Mouse (Mus musculus) lung, embryonic 14.5 days (tissue): ENCODE measurements at regions not wholly inside any gene's neighbourhood (a gene's known extent, or its start where the extent isn't known, plus 50 kb on each side); places are given as distances from the start of the nearest gene placed in this dataset.

Experiments used
- ATAC-seq: fragments of 200-750 bp; cut with Nextera tagmentation; 2 replicates; pipeline ENCODE4 v1.8.0; 2017; ENCODE audit warnings: mild to moderate bottlenecking, moderate TSS enrichment, moderate library complexity; ENCODE audit not compliant: insufficient read depth
- DNase-seq: peaks from one replicate; pipeline ENCODE4 v3.0.0-alpha.2; 2015
- H3K27ac ChIP-seq: fragments of 300-500 bp; sonication (generic); 2 replicates; pipeline ENCODE4 v1.5.1; 2014; ENCODE audit warnings: low read depth, mild to moderate bottlenecking, moderate library complexity
- H3K27me3 ChIP-seq: fragments of 300-500 bp; sonication (generic); 2 replicates; pipeline ENCODE4 v1.6.1; 2014; ENCODE audit warnings: low read length, control low read depth; ENCODE audit not compliant: insufficient read depth
- H3K36me3 ChIP-seq: fragments of 300-500 bp; sonication (generic); 2 replicates; pipeline ENCODE4 v1.6.1; 2014; ENCODE audit warnings: control low read depth; ENCODE audit not compliant: insufficient read depth
- H3K4me1 ChIP-seq: fragments of 300-500 bp; sonication (generic); 2 replicates; pipeline ENCODE4 v1.6.1; 2014; ENCODE audit warnings: antibody characterized with exemption, control low read depth; ENCODE audit not compliant: insufficient read depth
- H3K4me2 ChIP-seq: fragments of 300-500 bp; sonication (generic); 2 replicates; pipeline ENCODE4 v1.6.1; 2014; ENCODE audit warnings: mild to moderate bottlenecking
- H3K4me3 ChIP-seq: fragments of 300-500 bp; sonication (generic); 2 replicates; pipeline ENCODE4 v1.5.1; 2014; ENCODE audit warnings: low read depth, low read length
- H3K9ac ChIP-seq: fragments of 300-500 bp; sonication (generic); 2 replicates; pipeline ENCODE4 v1.6.1; 2014
- H3K9me3 ChIP-seq: fragments of 300-500 bp; sonication (generic); 2 replicates; pipeline ENCODE4 v1.6.1; 2016; ENCODE audit warnings: low read depth, low read length, control low read depth
- CTCF ChIP-seq: IDR thresholded peaks from 2 replicates; pipeline ENCODE4 v1.5.1; 2016; ENCODE audit warnings: antibody characterized with exemption, low read depth
- WGBS: fragments of 180-500 bp; shearing (Covaris S2); extraction: QIAGEN DNeasy Blood & Tissue Kit; methylation state at CpG from one replicate; pipeline ENCODE4 v1.1.7; 2014; 5-methylcytosine and 5-hydroxymethylcytosine counted together

GRCm38 (mm10) chr7:37375044-37375443, 398.4 kb downstream of the Zfp536 start:
- Histone ChIP-seq H3K27me3 (no peaks in the 10 kb centered on the region), H3K27ac (no peak overlapping the region; the same call in 1 of the 2 replicates), H3K36me3 (no peaks in the 10 kb centered on the region), H3K4me3 (no peak overlapping the region), H3K4me2 (no peak overlapping the region), H3K4me1 (peaks cover 5% of the 10 kb centered on the region; the same call in 1 of the 2 replicates), H3K9me3 (no peaks in the 10 kb centered on the region), H3K9ac (no peak overlapping the region)
- no peak for TF ChIP-seq CTCF
- 60% methylated on average over 9 of the region's 9 CpGs for WGBS
- ATAC-seq, result no peak
- DNase-seq, result no peak

DNA sequence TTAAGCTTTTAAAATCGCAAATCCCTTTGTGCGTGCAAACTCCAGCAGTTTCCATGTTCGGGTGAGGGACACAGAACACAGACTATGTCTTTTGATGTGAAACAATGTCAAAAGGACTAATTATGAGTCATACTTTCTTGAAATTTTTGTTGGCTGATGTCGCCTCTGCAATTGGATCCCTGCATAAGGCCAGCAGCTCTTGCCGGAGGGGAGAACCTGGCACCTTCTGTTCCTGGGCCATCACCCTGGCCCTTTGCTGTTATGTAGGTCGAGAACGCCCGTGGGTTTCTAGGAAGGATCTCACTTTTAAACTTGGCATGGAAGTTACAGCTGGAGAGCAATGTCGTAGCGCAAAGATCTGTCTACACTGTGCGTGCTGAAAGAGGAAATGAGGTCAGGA, 397.9 kb downstream of the Zfp536 start:
- Histone ChIP-seq H3K4me3 (no peak overlapping the region), H3K27me3 (no peaks in the 10 kb centered on the region), H3K9me3 (no peaks in the 10 kb centered on the region), H3K4me2 (no peak overlapping the region), H3K9ac (no peak overlapping the region), H3K36me3 (no peaks in the 10 kb centered on the region), H3K4me1 (peaks cover 5% of the 10 kb centered on the region; the same call in 1 of the 2 replicates), H3K27ac (no peak overlapping the region)
- TF ChIP-seq CTCF, result no peak
- 38% methylated on average over 11 of the region's 11 CpGs for WGBS
- ATAC-seq, result no peak
- peak; percentile 37 for DNase-seq

GRCm38 (mm10) chr7:37376207-37376606, 397.2 kb downstream of the Zfp536 start:
- ATAC-seq (no peak), DNase-seq (no peak)

DNA sequence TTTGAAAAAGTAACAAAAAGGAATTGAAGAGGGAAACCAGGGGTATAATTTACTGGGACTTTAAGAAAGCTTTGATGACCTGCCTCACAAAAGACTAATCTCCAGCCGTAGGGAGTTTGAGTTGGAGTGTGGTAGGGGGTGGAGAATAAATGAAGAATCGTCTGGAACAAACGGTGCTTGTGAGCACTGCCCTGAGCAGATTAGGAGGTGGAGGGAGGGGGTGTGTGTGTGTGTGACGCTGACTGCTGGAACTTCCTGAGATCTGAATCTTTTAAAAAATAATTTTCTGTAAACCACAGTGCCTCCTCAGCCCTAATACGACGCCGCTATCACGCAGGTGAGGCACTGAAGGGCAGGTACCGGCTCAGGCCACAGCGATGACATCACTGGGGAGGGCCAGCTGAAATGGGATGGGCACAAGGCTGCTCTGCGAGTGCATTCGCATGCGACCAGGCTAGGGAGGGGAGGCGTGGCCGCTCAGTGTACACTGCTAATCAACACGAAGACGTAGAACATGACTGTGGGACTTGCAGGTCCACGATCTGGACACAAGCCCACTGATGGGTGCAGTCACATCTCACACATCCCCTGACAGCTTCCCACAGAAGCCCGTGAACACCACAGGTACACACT, 395.4 kb downstream of the Zfp536 start:
- H3K4me2 ChIP-seq, result peak overlapping the region; percentile 45
- H3K4me1 ChIP-seq, result peaks cover 5% of the 10 kb centered on the region; the same call in 1 of the 2 replicates
- no peaks in the 10 kb centered on the region for H3K27me3 ChIP-seq
- H3K9me3 ChIP-seq, result no peaks in the 10 kb centered on the region
- no peak for DNase-seq
- no peak for TF ChIP-seq CTCF
- ATAC-seq, result no peak
- no peak overlapping the region for H3K9ac ChIP-seq
- H3K36me3 ChIP-seq, result no peaks in the 10 kb centered on the region
- 26% methylated on average over 19 of the region's 19 CpGs for WGBS
- H3K4me3 ChIP-seq, result no peak overlapping the region
- H3K27ac ChIP-seq, result no peak overlapping the region

More at GRCm38 (mm10) chr7:37376207-37376606, 397.2 kb downstream of the Zfp536 start:
- no peak for TF ChIP-seq CTCF
- H3K36me3 ChIP-seq, result no peaks in the 10 kb centered on the region
- no peak overlapping the region for H3K4me2 ChIP-seq
- WGBS, result 27% methylated on average over 6 of the region's 6 CpGs
- H3K4me3 ChIP-seq, result no peak overlapping the region
- H3K27me3 ChIP-seq, result no peaks in the 10 kb centered on the region
- no peak overlapping the region for H3K9ac ChIP-seq
- H3K4me1 ChIP-seq, result peaks cover 5% of the 10 kb centered on the region; the same call in 1 of the 2 replicates
- no peaks in the 10 kb centered on the region for H3K9me3 ChIP-seq
- no peak overlapping the region for H3K27ac ChIP-seq

GRCm38 (mm10) chr7:37387871-37388270, 385.6 kb downstream of the Zfp536 start:
- no peak overlapping the region for H3K4me3 ChIP-seq
- no peaks in the 10 kb centered on the region for H3K36me3 ChIP-seq
- no peak for DNase-seq
- 82% methylated on average over 8 of the region's 8 CpGs for WGBS
- H3K9ac ChIP-seq, result no peak overlapping the region
- no peaks in the 10 kb centered on the region for H3K4me1 ChIP-seq
- H3K27me3 ChIP-seq, result no peaks in the 10 kb centered on the region
- no peak for TF ChIP-seq CTCF
- no peak overlapping the region for H3K27ac ChIP-seq
- no peak overlapping the region for H3K4me2 ChIP-seq
- ATAC-seq, result no peak
- no peaks in the 10 kb centered on the region for H3K9me3 ChIP-seq

DNA sequence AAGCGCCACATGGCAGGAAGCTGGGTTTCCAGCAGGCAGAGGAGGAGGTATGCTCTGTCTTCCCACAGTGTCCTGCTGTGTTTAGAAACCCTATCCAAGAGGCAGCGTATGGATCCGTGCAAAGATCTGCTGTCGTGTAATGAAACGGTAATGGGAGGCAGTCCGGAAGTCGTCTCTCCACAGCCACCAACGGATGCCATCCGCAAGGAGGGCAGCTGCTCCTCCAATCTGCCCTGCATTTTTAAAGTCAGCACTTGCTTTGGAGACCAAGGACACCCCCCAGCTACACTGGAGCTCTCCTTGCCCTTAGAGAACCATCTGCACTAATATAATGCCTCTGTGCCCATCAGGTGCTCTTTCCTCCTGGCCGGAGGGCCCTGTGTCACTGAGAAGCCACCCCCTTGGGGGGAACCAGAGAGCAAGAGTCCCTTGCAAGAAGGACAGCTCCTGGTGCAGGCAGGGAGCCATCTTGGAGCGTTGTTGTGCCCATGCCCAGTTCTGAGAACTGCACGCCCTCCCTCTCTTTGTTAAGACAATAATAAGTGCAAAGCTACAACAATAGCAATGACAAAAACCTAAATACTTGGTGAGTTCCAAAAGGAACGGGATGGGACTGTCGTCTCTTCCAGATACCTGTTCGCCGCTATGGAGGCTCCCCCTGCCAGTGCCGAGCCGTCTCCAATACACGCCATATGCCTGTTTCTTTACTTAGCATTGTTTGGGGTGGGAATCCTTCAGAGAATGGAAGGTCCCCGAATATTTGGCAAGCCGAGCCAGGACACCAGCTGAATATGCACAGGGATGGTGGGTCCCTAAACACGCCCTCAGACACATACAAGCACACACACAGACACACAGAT, 384.4 kb downstream of the Zfp536 start:
- H3K9me3 ChIP-seq, result no peaks in the 10 kb centered on the region
- no peaks in the 10 kb centered on the region for H3K4me1 ChIP-seq
- no peak overlapping the region for H3K9ac ChIP-seq
- H3K27ac ChIP-seq, result no peak overlapping the region
- ATAC-seq (no peak), DNase-seq (no peak)
- TF ChIP-seq CTCF, result no peak
- no peak overlapping the region for H3K4me2 ChIP-seq
- no peak overlapping the region for H3K4me3 ChIP-seq
- no peaks in the 10 kb centered on the region for H3K36me3 ChIP-seq
- 78% methylated on average over 22 of the region's 22 CpGs for WGBS
- no peaks in the 10 kb centered on the region for H3K27me3 ChIP-seq

DNA sequence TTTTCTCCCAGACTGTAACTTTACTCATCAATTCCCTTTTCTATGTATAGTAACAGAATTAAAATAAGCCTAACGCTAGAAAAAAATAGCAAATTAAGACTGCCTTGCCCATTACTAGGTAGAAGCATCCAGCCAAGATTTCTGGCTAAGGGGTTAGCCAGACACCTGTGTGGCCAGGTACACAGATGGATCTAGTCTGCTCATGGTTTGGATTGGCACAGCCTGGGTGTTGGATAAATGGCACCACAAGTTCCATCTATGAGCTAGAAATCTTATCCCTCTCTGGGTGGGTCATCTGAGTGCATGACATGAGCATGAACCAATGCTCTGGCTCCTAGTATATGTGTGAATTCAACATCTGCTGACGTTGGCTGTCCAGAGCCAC, 383.7 kb downstream of the Zfp536 start:
- Histone ChIP-seq H3K4me3 (no peak overlapping the region), H3K36me3 (no peaks in the 10 kb centered on the region), H3K27ac (no peak overlapping the region), H3K4me2 (no peak overlapping the region), H3K4me1 (no peaks in the 10 kb centered on the region), H3K9ac (no peak overlapping the region), H3K27me3 (no peaks in the 10 kb centered on the region), H3K9me3 (no peaks in the 10 kb centered on the region)
- WGBS, result 76% methylated on average over 2 of the region's 2 CpGs
- no peak for TF ChIP-seq CTCF
- no peak for DNase-seq
- ATAC-seq, result no peak
